Mouse (Mus musculus) heart, embryonic 11.5 days (tissue): ENCODE data around the gene Senp3. TPM values are rescaled to one million over a fixed set of nuclear protein-coding genes. Genes with fewer than 3 reads are reported as not detected.
A peak's percentile ranks its signal among the peaks of the same experiment; 100 is the strongest.

Experiments
- ATAC-seq: fragments of 200-750 bp; cut with Nextera tagmentation; replicated peaks from 2 replicates; pipeline ENCODE4 v1.8.0; 2017; ENCODE audit warnings: moderate library complexity; ENCODE audit not compliant: insufficient number of reproducible peaks, low FRiP score, low TSS enrichment
- H3K27ac ChIP-seq: fragments of 300-500 bp; sonication (generic); 2 replicates; pipeline ENCODE4 v1.5.1; 2014; ENCODE audit warnings: mild to moderate bottlenecking, low read depth, low read length
- H3K27me3 ChIP-seq: fragments of 300-500 bp; sonication (generic); 2 replicates; pipeline ENCODE4 v1.6.1; 2014; ENCODE audit warnings: mild to moderate bottlenecking, low read length, mixed read lengths; ENCODE audit not compliant: control insufficient read depth, insufficient read depth
- H3K36me3 ChIP-seq: fragments of 300-500 bp; sonication (generic); 2 replicates; pipeline ENCODE4 v1.6.1; 2014; ENCODE audit warnings: mild to moderate bottlenecking, low read length, moderate library complexity, mixed read lengths; ENCODE audit not compliant: control insufficient read depth, insufficient read depth
- H3K4me1 ChIP-seq: fragments of 300-500 bp; sonication (generic); 2 replicates; pipeline ENCODE4 v1.6.1; 2014; ENCODE audit warnings: low read length; ENCODE audit not compliant: control insufficient read depth, insufficient read depth
- H3K4me2 ChIP-seq: fragments of 300-500 bp; sonication (generic); 2 replicates; pipeline ENCODE4 v1.6.1; 2014; ENCODE audit warnings: mild to moderate bottlenecking, moderate library complexity
- H3K4me3 ChIP-seq: fragments of 300-500 bp; sonication (generic); 2 replicates; pipeline ENCODE4 v1.5.1; 2014; ENCODE audit warnings: low read depth, low read length
- H3K9ac ChIP-seq: fragments of 300-500 bp; sonication (generic); 2 replicates; pipeline ENCODE4 v1.6.1; 2014; ENCODE audit warnings: mild to moderate bottlenecking, low read depth, low read length, moderate library complexity
- H3K9me3 ChIP-seq: fragments of 300-500 bp; sonication (generic); replicated peaks from 2 replicates; pipeline ENCODE4 v1.6.1; 2016; ENCODE audit warnings: low read length; ENCODE audit not compliant: control insufficient read depth
- WGBS: fragments of 180-500 bp; shearing (Covaris S2); extraction: QIAGEN DNeasy Blood & Tissue Kit; methylation state at CpG from one replicate; pipeline ENCODE4 v1.1.7; 2014; ENCODE audit not compliant: insufficient replicate concordance; 5-methylcytosine and 5-hydroxymethylcytosine counted together
- polyA plus RNA-seq: library from polyadenylated mRNA; unstranded; fragments of >200 nt; fragmentation: Nextera tagmentation; extraction: Ambion mirVana; gene quantifications from 2 replicates; pipeline ENCODE4 v1.2.1, GENCODE M21; 2014

The Senp3 gene
- polyA plus RNA-seq, 1 experiment from 2014 or later: 81.4 TPM

DNA sequence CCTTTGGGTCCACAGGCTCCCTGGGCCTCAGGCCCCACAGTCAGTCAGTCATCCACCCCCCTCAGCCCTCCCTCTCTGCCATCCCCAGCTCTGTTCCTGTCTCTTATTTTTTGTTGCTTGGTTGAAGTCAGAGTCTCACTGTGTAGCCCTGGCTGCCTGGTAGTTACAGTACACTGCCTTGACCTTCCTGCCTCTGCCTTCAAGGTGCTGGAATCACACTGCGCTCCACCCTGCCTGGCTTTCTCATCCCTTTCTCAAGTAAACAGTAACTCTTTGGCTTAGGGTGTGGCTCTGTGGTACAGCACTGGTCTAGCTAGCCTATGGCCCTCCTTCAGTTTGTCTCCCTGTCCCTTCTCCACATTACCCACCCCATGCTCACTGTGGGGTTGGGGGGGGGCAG, 8.0 kb upstream of the Senp3 start:
- Histone ChIP-seq H3K9ac (no peak overlapping the region), H3K4me3 (no peak overlapping the region), H3K27ac (no peak overlapping the region), H3K36me3 (no peaks in the 10 kb centered on the region), H3K27me3 (no peaks in the 10 kb centered on the region; the same call in 1 of the 2 replicates), H3K9me3 (no peaks in the 10 kb centered on the region), H3K4me2 (no peak overlapping the region), H3K4me1 (peaks cover 4% of the 10 kb centered on the region; the same call in 1 of the 2 replicates)
- 88% methylated on average over 1 of the region's 1 CpGs for WGBS
- no peak for ATAC-seq

DNA sequence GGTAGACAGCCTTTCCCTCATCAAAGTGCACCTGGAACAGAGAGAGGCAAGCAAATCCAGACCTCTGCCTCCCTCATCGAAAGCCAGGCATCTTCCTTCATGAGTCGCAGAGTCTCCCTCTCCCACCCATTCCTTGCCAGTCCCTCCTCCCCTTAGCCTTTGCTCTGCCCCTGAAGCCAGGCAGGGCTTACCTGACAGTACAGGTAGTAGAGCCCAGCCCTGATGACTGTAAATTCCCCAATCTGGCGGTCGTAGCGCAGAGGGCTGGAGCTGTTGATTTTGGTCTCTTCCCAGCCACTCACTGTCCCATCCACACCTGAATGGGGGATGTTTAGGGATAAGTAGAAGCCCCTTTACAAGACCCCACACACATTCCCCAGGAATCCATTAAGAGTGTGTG, 5.2 kb upstream of the Senp3 start:
- H3K27me3 ChIP-seq: no peaks in the 10 kb centered on the region; the same call in 1 of the 2 replicates
- H3K9ac ChIP-seq: no peak overlapping the region
- no peak overlapping the region for H3K4me3 ChIP-seq
- WGBS: 44% methylated on average over 5 of the region's 5 CpGs
- H3K27ac ChIP-seq: no peak overlapping the region
- no peaks in the 10 kb centered on the region for H3K9me3 ChIP-seq
- H3K4me1 ChIP-seq: 0 out of 2 replicates have a peak, but pooled peaks cover 5% of the 10 kb centered on the region
- H3K4me2 ChIP-seq: no peak overlapping the region
- H3K36me3 ChIP-seq: no peaks in the 10 kb centered on the region
- no peak for ATAC-seq

- no peaks in the 10 kb centered on the region; the same call in 1 of the 2 replicates for H3K27me3 ChIP-seq
- H3K9me3 ChIP-seq: no peaks in the 10 kb centered on the region
- H3K27ac ChIP-seq: no peak overlapping the region
- WGBS: 13% methylated on average over 4 of the region's 4 CpGs
- 0 out of 2 replicates have a peak overlapping the region, but pooled peaks have one; percentile 39 for H3K9ac ChIP-seq
- H3K4me2 ChIP-seq: peak overlapping the region; percentile 9; the same call in 1 of the 2 replicates
- H3K4me1 ChIP-seq: 0 out of 2 replicates have a peak, but pooled peaks cover 5% of the 10 kb centered on the region
- no peak overlapping the region for H3K4me3 ChIP-seq
- ATAC-seq: no peak
- H3K36me3 ChIP-seq: no peaks in the 10 kb centered on the region
Measured at GRCm38 (mm10) chr11:69686377-69686776, 4.5 kb upstream of the Senp3 start.

- H3K9ac ChIP-seq: 0 out of 2 replicates have a peak within 1 kb of the TSS, but pooled peaks have one; percentile 39
- 72% methylated on average over 10 of the region's 10 CpGs for WGBS
- H3K27me3 ChIP-seq: no peaks in the 10 kb centered on the region; the same call in 1 of the 2 replicates
- H3K9me3 ChIP-seq: no peaks in the 10 kb centered on the region
- peak within 1 kb of the TSS; percentile 9; the same call in 1 of the 2 replicates for H3K4me2 ChIP-seq
- no peak for ATAC-seq
- no peak within 1 kb of the TSS for H3K4me3 ChIP-seq
- H3K36me3 ChIP-seq: no peaks in the 10 kb centered on the region
- H3K4me1 ChIP-seq: peaks cover 9% of the 10 kb centered on the region
- peak within 1 kb of the TSS; percentile 59 for H3K27ac ChIP-seq
Measured at GRCm38 (mm10) chr11:69685526-69686148, 3.8 kb upstream of the Senp3 start, which contains the start of gene Tnfsf13. Tnfsf13 (minus strand) TSS chr11:69685784.

- Histone ChIP-seq H3K9me3 (no peaks in the 10 kb centered on the region), H3K4me1 (peaks cover 16% of the 10 kb centered on the region), H3K9ac (0 out of 2 replicates have a peak overlapping the region, but pooled peaks have one; percentile 16), H3K27me3 (no peaks in the 10 kb centered on the region; the same call in 1 of the 2 replicates), H3K27ac (peak overlapping the region; percentile 41; the same call in 1 of the 2 replicates), H3K36me3 (peaks cover 2% of the 10 kb centered on the region; the same call in 1 of the 2 replicates), H3K4me2 (no peak overlapping the region), H3K4me3 (no peak overlapping the region)
- 85% methylated on average over 6 of the region's 6 CpGs for WGBS
- no peak for ATAC-seq
Measured at GRCm38 (mm10) chr11:69684936-69685335, 3.1 kb upstream of the Senp3 start.

DNA sequence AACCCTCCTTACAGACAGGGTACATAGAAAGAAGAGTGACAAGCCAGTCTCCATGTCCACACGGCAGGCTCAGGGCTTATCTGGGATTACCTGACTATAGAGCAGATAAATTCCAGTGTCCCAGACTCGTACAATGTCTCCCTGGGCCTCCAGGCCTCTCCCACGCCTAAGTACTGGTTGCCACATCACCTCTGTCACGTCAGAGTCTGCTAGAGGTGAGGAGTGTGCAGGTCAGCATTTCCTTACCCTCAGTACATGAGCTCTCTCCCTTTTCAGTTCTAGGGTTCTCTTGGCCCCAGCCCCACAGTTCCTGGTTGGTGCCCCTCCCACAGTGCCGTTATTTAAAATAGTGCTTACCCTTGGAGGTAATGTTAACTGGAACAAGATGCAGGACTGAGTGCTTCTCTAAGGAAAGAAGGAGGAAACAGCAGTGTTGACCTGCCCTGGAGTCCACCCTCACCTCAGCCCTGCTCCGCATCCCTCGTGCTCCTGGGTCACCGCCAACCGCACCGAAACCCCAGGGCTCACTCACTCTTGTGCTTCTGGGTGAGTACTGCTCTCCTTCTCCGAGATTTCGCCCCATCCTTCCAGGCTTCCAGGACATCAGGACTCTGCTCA, 2.4 kb upstream of the Senp3 start:
- H3K27ac ChIP-seq: no peak overlapping the region
- no peak for ATAC-seq
- peaks cover 2% of the 10 kb centered on the region; the same call in 1 of the 2 replicates for H3K36me3 ChIP-seq
- H3K9me3 ChIP-seq: no peaks in the 10 kb centered on the region
- H3K27me3 ChIP-seq: no peaks in the 10 kb centered on the region; the same call in 1 of the 2 replicates
- H3K4me3 ChIP-seq: no peak overlapping the region
- no peak overlapping the region for H3K4me2 ChIP-seq
- H3K9ac ChIP-seq: no peak overlapping the region
- WGBS: 71% methylated on average over 12 of the region's 12 CpGs
- H3K4me1 ChIP-seq: peaks cover 17% of the 10 kb centered on the region

GRCm38 (mm10) chr11:69683576-69683975, 1.7 kb upstream of the Senp3 start:
- Histone ChIP-seq H3K9ac (no peak overlapping the region; the same call in 1 of the 2 replicates), H3K9me3 (no peaks in the 10 kb centered on the region), H3K27ac (no peak overlapping the region), H3K4me3 (no peak overlapping the region), H3K4me1 (peaks cover 17% of the 10 kb centered on the region), H3K36me3 (peaks cover 3% of the 10 kb centered on the region), H3K27me3 (no peaks in the 10 kb centered on the region; the same call in 1 of the 2 replicates), H3K4me2 (no peak overlapping the region)
- 73% methylated on average over 7 of the region's 7 CpGs for WGBS
- no peak for ATAC-seq

- Histone ChIP-seq H3K27ac (0 out of 2 replicates have a peak overlapping the region, but pooled peaks have one; percentile 82), H3K4me2 (peak overlapping the region; percentile 96), H3K4me3 (no peak overlapping the region; the same call in 1 of the 2 replicates), H3K36me3 (peaks cover 9% of the 10 kb centered on the region), H3K4me1 (peaks cover 17% of the 10 kb centered on the region), H3K9ac (peak overlapping the region; percentile 84; the same call in 1 of the 2 replicates), H3K27me3 (no peaks in the 10 kb centered on the region; the same call in 1 of the 2 replicates), H3K9me3 (no peaks in the 10 kb centered on the region)
- WGBS: 28% methylated on average over 12 of the region's 12 CpGs
- no peak for ATAC-seq
Measured at GRCm38 (mm10) chr11:69682840-69683533, 1.1 kb upstream of the Senp3 start.
